Mouse (Mus musculus): ENCODE measurements around the gene Ppp1r1b.

Gene Ppp1r1b

DNA sequence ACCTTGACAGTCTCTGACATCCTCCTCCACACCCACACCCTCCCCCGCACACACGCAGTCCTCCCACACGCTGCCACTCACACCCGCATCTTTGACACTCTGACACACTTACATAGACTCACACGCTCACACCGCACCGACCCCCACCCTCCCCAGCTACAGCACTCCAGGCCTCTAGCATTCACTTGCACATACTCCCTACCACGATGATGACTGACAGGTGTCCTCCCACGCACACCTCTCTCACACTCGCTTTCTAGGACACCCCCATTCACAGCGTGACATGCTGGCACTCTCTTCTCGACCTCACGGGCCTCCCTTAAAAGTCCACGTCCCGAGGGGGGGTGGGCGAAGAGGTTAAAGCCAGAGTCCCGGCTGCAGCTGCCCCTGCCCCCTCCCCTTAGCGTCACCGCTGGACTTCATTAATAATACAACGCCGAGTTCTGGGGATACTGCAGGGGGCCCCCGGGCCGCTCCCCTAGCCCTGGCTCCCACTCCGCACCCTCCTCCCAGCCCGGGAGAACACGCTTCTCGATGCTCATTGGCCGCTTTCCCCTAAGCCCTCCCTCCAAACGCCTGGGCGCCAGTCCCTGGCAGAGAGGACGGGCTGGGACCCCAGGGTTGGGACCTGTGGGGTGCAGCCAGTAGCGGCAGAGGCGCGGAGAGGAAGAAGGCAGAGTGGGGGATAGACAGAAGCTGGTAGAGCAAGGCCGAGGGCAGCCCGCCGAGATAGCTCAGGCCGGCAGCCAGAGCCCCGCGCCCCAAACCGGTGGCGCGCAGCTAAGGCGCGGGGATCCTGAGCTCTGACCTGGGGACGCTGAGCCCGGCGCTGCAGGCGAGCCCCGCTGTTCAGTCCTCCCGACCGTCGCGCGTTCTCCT lies at the start of gene Ppp1r1b:
Gene Ppp1r1b, plus strand, starts transcription at position 322 of the 879 bp plus-strand sequence.
- peak; percentile 67 to 78 for DNase-seq

DNA sequence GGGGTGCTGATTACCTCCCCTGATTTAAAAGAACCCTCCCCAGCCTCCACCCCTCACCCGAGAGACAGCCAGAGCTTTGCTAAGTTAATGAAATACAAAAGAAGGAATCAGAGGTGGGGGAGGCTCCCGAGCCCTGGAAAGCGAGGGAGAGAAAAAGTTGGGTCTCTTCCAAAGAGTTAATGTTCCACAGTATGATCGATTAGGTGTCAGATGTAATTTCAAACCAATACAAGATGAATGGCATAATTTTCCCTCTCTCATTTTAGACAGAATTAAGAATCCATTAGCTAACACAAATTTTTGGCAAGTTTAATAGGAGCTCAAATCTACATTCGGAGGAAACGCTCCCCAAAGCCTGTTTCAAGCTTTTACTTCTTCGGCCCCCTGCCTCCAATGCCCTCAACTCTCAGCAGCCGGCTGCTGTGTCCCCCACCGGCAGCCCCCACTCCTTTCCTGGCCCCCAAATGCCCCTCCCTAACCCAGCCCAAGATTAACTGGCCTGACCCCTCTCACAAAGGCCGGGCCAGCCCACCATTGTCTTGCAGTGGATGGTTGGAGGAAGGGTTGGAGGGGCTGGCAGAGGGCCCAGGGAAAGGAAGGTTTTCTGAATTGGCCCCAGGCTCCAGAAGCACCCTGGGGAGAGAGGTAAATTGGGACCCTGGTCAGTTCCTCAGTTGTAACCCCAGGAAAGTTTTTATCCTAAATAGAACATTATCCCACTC lies 49.6 kb upstream of the Ppp1r1b start:
- DNase-seq = no peak

DNA sequence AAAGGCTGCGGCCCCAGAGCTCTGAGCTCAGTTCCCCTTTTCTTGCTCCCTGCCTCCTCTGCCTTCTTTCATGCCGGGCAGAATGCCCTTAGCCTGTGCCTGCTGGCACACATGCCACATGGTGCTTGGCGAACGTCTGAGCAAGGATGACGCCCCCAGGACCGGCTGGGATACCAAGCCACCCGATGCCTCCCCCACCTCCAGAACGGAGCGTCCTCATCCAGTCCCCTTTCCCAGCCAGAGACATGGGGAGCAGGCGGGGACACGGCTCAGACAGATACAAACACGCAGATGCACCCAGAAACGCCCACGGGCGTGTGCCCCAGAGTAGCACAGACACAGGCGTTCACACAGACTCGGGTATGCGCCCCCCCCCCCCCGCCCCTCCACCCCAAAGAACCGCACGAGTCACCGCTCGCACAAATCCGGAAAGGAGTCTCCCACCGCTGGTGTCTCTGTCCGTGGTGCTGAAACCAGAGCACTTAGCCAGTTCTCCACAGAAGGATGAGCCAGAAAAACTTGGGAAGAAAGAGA lies 34.3 kb upstream of the Ppp1r1b start:
- DNase-seq = peak; percentile 35 to 47

DNA sequence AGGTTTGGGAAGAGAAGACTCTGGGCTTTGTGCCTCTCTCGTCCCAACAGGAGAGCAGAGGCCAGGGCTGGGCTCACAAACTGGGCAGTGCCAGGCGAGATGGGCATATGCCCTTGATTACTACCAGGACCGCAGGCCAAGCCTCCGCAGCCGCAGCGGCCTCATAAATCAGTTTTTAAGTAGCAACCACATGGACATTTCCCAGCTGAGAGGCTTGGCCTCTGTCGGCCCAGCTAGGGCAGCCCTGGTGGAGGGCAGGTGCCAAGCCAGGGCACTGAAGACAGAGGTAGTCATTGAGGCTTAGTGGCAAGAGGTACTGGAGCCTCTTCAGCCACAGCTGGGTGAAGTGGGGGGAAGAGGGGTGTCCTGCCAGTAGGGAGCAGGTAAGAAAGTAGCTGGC lies 30.7 kb upstream of the Ppp1r1b start:
- DNase-seq = no peak

DNA sequence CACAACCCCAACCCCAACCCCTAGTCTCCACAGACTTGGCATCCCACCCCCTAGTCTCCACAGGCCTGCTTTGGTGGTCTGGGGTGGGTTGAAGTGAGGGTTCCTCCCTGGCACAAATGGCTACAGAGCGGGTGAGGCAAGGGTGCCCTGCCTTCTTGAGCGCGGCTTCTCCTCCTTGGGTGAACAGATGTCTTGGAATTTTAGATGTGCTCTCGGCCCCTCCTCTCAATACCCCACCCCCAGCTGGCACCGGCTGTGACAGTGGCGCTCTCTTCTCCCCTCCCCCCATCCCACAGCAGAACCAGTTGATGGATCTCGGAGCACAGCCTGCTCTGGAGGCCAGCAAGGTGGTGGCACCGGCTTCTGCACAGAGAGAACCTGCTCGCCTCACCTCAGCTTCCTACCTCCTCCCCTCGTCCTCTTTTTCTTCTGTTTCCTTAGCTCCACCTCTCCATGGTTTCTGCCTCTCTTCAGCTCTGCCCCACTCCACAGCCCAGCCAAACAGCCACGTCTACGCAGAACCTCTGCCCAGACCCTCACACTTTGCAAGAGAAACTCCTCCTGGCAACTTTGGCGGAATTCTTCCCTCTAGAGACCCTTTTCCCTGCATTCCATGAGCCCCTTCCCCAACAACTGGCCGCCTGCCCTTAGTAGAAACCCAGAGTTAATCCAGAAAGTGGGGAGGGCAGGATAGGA lies 29.6 kb upstream of the Ppp1r1b start:
- no peak for DNase-seq

DNA sequence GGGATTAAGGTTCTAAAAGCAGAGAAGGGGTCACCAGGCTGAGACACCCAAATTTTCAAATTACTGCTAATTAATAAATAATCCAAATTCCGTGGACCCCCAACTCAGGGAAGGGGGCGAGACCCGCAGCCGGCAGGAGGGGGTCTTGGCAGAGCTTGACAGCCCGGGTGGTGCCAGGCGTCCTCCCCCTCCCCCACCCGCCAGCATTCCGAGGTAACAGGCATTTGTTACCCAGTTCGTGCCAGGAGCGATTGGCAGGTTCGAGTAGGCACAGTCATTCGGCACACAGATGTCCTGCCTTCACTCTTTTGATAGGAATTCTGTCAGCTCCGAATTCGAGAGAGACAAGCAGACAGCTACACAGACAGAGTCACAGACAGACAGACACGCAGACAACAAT lies 29.1 kb upstream of the Ppp1r1b start:
- DNase-seq = no peak

DNA sequence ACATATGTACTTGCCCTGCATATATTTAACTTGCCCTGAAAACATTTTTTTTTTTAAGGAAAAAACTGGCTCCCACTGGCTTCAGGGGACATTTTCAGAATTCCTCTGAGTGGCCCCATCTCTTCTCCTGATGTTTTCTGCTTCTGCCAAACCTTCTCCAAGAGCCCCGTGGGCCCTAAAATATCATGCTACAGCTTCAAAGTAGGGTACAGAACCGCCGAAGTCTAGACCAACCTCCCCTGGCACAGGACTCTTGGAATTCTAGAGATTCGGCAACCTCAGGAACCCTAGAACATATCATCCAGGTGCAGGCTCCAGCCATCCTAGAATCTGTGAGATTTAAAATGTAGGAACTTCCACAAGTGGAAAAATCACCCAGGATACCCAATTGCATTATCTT lies 28.7 kb upstream of the Ppp1r1b start:
- no peak for DNase-seq

DNA sequence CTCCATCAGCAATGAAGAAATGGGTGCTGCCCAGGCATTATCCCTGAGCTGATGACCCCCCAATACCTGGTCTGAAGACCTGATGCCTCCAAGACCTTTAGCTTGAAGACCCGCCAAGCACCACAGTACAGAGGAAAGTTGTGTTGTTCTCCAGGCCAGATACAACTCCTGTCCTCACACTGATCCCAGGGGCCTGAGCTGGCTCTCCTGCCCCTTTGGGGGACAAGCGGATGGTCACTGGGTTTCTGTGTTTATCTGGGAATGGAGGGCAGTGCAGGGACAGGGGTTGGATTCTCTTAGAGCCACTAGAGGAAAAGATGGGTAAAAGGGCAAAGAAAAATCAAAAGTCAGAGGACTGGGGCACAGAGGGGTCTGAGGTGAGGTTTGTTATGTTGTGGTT lies 28.3 kb upstream of the Ppp1r1b start:
- DNase-seq = no peak

DNA sequence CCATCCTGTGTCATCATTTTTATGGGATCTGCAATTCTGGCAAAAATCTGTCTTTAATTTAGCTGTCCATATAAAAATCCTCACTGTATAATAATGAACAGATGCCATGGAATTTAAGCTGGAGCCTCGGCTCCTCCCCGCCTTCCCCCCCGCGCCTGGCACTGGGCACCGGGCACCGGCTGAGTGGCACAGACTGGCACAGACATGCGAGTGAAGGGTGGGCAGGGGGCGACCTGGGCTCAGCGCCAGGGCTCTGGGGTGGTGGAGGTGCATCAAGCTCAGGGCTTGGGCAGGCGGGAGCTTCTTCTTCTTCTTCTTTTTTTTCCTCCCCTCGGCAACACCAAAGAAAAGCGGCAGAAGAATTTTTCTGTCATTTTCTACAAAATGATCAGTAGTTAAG lies 27.8 kb upstream of the Ppp1r1b start:
- DNase-seq = no peak

DNA sequence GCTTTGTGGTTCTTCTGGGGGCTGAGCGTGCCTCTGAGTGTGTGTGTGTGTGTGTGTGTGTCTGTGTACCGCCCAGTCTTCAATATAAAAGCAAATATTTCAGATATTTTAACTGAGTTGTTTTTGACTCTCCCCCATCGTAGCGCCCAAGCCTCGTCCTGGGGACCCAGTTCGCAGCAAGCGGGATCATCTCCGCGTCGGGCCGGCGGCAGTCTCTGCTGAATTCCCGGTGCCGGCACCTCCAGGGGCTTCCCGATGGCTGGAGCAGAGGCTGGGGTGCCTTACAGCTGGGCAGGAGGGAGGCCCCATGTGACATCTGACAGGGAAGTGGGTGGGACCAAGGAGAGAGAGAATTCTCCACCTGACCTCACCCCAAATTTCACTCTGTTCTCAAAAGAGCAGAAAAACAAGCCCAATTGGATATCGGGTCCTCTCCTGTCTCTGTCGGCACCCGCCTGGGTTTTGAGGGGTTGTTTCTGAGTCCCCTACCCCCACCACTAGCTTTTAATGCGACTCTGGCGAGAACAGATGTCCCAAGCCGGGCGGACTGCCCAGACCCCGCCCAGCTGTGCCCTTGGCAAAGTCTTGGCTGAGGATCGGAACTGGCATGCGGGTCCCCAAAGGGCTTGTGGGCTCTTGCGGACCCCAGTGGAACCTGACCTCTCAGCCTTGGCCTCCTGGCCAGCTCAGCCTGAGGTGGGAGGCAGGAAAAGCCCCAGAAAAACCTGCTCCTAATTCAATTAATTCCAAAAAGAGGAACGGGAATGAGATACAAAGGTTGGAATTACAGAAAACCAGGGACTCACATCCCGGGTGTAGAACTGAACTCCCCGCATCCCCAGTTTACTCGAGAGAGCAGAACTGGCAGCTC lies 27.2 kb upstream of the Ppp1r1b start:
- no peak for DNase-seq

DNA sequence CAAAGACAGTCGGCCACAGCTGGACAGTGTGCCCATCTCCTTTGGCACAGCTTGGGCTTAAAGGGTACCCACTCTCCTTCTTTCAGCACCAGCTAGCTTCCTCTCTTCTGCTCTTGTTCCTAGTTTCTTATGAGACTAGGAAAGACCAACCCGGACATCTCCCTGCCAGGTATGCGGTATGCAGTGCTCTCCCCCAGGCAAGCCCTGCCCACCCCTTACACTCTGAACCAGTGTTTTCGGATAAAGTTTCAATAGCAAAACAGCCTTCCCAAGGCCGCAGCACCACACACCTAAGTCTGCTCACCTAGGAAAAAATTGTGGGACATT lies 26.6 kb upstream of the Ppp1r1b start:
- no peak for DNase-seq

DNA sequence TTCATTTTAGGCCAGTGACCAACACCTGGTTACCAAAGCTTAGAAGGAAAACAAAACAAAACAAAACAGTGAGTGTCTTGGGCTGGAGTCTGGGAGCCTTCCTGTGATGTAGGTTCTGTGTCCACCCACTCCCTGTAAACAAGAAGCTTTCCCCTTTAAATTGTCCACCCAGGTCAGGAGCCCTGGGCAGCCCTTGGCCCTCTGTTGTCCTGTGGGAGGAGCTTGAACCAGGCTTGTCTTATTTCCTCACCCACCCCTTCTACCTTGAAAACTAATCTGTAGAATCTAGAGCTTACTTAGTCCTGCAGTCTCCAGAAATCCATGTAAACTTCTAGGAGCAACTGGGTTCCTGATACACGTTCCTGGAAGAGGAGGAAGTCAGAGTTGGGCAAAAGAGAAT lies 26.0 kb upstream of the Ppp1r1b start:
- DNase-seq = no peak

DNA sequence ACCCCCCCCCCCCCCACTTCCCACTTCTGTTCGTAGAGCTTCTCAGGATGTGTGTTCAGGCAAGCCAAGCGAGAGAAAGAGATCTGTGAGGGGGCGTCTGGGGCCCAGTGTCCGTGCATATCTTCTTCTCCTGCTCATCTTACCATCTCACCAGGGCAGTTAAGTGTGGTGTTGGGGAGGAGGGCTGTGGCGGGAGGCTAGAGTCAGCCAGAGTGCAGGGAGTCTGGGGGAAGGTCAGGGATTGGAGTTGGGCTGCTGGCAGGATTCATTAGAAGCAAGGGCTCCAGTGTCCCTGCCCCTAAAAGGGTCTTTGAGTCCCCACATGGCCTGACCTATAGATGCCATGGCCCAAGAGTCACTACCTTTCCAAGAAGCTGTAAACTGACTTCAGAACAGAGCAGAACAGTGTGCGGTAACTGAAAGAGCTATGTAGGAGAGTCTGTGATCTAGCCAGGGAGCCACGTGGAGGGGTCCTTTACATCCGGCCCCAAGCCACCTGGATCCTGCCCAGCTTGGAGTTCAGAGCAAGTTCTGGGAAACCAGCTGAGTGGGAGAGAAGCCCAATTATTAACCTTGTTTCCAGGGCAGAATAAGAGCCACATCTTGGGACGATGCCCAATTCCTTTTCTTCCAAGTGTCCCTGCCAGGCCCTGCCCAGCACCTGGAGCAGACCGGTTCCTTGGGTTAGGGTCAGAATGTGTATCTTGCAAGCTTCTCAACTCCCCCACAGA lies 24.9 kb upstream of the Ppp1r1b start:
- no peak for DNase-seq

DNA sequence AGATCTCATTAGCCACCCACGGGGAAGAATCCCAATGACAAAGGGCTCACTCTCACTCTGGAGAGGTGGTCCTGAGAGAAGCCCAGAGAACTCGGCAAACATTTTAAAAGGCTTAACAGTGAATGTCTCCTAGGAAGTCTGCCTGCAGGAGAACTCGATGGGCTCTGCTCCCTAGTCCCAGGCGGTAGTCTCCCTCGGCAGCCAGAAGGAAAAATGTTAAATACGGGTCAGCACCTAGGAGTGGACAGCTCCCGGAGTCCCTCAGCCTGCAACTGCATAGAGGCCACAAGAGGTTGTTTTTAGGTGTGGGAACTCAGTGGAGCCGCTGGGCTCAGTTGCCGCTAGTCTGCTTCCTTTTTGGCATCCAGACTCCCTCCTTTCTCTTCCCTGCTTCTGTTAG lies 24.3 kb upstream of the Ppp1r1b start:
- no peak for DNase-seq

DNA sequence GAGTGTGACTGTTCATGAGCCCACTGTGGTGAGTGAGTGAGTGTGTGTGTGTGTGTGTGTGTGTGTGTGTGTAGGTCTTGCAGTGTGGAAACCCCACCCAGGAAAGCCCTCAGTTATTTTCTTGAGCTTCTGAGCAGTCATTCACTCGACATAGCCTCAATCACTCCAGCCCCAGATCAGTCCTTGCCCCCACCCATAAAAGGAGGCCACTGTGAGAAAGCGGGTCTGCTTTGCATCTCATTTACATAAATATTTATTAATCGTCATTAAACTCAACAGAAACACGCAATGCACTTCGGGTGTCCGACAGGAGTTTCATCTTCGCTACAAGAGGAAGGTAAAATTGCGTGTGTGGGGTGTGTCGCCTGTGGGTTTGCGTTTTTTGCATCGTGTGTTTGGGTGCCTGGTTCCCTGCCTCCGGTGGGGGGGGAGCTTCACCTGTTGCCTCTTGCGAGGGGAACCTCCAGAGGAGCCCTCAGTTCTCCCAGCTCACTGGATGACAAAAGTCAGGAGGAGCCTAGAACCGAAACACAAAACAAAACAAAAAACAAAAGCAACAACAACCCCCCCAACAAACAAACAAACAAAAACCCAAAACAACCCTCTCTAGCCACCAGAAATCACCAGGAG lies 22.9 kb upstream of the Ppp1r1b start:
- DNase-seq = no peak

DNA sequence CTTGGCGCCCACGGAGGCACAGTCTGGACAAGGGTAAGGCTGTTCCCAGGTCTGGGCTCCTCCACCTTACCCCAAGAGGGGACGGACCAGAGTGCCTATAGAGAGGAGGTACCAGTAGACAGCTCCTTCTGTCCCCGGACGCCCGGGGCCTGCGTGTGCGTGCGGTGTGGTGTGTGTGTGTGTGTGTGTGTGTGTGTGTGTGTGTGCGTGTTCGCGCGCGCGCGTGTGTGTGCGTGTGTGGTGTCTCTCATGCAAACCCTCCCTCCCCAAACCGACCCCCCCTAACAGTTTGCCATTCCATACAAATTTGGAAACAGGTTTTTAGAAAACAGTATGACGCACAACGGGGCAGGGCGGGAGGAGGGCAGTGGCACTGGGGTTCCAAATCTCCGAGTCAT lies 22.4 kb upstream of the Ppp1r1b start:
- DNase-seq = no peak

DNA sequence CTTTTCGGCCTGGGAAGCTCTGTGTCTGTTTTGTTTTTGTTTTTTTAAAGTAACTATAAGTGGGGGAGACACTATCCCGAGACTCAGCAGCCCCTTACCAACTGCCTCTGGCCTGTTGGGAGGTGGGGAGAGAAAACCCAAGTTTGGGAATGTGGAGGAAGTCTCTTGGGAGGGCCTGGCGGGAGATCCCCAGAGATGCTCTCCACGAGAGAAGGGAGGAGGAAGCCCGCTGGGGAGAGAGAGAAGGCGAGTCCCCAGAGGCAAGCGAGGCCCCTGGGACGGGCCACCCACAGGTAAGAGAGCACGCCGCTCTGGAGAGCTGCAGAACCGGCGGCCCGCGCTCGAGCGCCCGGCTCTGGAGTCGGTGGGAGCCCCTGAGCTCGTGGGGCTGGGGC lies 21.5 kb upstream of the Ppp1r1b start:
- no peak for DNase-seq

DNA sequence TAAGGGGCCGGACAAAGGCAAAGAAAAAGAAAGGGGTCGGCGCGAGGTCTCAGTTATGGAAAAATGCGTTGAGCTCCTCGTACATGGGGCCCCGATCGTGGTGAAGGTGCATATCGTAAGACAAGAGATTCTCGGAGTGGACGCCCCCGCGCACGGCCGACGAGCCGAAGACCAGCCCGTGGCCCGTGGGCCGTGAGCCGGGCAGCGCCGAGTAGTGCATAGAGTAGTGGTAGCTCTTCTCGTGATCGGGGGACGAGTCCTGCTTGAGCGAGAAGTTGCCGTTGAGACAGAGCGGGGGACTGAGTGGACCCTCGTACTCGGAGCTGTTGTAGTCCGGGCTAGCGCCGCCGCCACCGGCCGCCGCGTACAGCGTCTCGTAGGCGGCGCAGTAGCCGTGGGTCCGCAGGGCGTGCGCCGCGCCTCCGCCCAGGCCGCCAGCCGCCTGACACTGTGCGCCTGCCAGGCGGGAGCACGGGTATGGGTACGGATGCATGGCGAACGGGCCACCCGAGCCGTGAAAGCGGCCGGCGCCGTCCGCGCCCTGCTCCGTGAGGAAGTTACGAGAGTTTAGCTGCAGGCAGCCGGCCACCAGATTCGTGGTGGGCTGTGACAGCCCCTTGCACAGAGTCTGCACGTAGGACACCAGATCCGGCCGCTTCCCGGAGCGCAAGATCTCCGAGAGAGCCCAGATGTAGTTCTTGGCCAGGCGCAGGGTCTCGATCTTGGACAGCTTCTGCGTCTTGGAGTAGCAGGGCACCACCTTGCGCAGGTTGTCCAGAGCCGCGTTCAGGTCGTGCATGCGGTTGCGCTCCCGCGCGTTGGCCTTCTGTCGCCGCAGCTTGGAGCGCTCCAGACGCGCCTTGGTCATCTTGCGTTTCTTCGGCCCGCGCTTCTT lies 20.8 kb upstream of the Ppp1r1b start:
- DNase-seq = no peak

DNA sequence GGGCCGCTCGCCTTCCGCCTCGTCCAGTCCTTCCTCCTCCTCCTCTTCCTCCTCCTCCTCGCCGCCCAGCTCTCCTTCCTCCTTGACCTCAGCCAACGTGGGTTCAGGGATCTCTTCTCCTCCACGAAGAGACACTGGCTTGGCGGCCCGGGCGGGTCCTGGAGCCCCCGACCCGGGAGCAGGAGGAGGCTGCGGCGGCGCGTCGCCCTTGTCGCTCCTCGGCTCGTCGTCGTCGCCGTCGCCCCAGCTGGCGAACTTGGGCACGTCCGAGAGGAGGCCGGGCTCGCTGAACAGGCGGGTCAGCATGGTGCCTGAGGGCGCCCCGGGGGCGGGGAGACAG lies 20.2 kb upstream of the Ppp1r1b start:
- DNase-seq = no peak

DNA sequence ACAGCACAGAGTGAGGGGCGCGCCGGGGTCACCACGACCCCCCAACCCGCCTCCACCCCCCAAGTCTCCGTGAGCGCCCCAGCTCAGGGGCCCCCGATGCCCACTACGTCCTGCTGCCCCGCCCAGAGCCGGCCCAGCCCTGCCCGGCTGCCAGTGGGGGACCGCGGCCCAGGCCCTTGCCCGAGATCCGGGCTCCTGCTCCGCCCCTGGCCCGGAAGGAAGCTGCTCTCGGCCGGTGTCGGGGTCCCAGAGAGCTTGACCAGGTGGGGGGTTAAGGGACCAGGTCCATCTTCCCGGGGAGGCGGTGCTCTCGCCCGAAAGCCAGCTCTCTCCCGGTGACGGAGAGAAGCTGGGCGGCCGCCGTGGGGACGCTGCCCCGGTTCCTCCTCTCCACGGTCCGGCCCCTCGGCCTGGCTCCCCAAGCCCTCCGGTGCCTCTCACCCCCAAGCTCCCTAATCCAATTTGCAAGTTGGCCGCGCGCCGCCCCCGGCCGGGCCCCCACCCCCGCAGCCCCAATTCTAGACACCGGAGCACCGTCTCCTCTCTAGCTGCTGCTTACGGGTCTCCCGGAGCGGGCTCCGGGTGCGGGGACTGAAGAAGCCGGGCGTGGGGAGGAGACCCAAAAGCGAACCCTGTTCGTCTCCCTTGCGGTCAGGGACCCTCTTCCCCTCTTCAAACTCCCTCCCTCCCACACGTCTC lies 19.7 kb upstream of the Ppp1r1b start:
- no peak for DNase-seq

All from thymus, postnatal 36 days (tissue).